Mouse (Mus musculus): Measurements from ENCODE around the gene Pde4b. TPM values are rescaled to one million over a fixed set of nuclear protein-coding genes. Genes with fewer than 3 reads are reported as not detected.

The Pde4b gene
- total and polyA plus RNA-seq, 2 experiments = 8.0 to 10.7 TPM

DNA sequence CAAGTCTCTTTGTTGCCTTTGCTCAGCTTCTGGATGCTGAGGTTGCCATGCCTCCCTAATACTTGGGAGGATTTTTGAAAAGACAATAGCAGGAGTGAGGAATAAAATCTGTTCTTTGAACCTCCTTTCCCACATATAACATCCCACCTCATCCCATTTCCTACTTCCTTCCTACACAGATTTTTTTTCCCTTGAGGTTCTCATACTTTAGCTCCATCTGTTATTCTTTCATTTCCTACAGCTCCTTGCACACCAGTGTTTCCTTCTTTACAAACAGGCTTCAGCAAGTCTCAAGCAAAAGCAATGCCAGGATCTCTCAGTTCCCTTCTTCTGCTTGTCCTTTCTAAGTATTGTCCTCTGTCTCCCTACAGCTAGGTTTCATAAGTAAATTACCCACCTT, 71.8 kb downstream of the Pde4b start:
- DNase-seq (ENCODE audit: extremely low read depth, low read depth, low spot score) = no peak
- Histone ChIP-seq H3K27me3 (ENCODE audit: control insufficient read depth, insufficient read depth, low read length) (no peaks in the 10 kb centered on the region), H3K4me1 (ENCODE audit: control insufficient read depth, insufficient read depth, low read length) (no peaks in the 10 kb centered on the region), H3K9ac (ENCODE audit: low read depth, low read length) (no peak overlapping the region), H3K4me3 (ENCODE audit: insufficient read depth, low read depth, low read length) (no peak overlapping the region), H3K79me2 (ENCODE audit: control insufficient read depth, insufficient read depth, low read length) (no peaks in the 10 kb centered on the region), H3K36me3 (ENCODE audit: control insufficient read depth, insufficient read depth, low read length) (no peaks in the 10 kb centered on the region), H3K27ac (replicated peaks; ENCODE audit: insufficient read depth, low read depth, low read length) (no peak overlapping the region)
- TF ChIP-seq POLR2A (IDR thresholded peaks at IDR 0.05; ENCODE audit: extremely low read depth, insufficient read depth, low read length) = no peak
- TF ChIP-seq CTCF (IDR thresholded peaks at IDR 0.05; ENCODE audit: low read depth, low read length) = no peak

DNA sequence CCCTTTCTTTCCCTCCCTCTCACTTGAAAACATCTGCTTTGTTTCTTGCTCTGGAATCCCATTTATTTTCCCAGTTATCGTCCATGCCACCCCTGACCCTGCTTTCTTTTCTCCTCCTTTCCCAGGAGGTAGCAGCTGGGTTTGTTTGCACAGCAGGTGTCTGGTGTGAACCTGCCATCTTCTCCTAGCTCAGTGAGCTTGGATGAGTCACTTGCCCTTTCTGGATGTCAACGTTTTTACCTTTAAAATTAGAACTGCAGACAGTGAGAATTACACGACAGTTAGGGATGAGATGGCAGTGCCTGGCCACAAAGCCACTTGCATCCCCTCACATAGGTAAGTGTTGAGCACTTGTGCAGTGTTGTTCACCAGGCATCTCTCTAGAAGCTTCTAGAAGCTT, 84.3 kb downstream of the Pde4b start:
- Histone ChIP-seq H3K4me3 (ENCODE audit: insufficient read depth, low read depth, low read length) (no peak overlapping the region), H3K36me3 (ENCODE audit: control insufficient read depth, insufficient read depth, low read length) (no peaks in the 10 kb centered on the region), H3K79me2 (ENCODE audit: control insufficient read depth, insufficient read depth, low read length) (no peaks in the 10 kb centered on the region), H3K4me1 (ENCODE audit: control insufficient read depth, insufficient read depth, low read length) (no peaks in the 10 kb centered on the region), H3K9ac (ENCODE audit: low read depth, low read length) (no peak overlapping the region), H3K27ac (replicated peaks; ENCODE audit: insufficient read depth, low read depth, low read length) (no peak overlapping the region), H3K27me3 (ENCODE audit: control insufficient read depth, insufficient read depth, low read length) (no peaks in the 10 kb centered on the region)
- no peak for DNase-seq (ENCODE audit: extremely low read depth, low read depth, low spot score)
- 53% methylated on average over 3 of the region's 3 CpGs for WGBS
- TF ChIP-seq POLR2A (IDR thresholded peaks at IDR 0.05; ENCODE audit: extremely low read depth, insufficient read depth, low read length) = no peak
- no peak for TF ChIP-seq CTCF (IDR thresholded peaks at IDR 0.05; ENCODE audit: low read depth, low read length)

DNA sequence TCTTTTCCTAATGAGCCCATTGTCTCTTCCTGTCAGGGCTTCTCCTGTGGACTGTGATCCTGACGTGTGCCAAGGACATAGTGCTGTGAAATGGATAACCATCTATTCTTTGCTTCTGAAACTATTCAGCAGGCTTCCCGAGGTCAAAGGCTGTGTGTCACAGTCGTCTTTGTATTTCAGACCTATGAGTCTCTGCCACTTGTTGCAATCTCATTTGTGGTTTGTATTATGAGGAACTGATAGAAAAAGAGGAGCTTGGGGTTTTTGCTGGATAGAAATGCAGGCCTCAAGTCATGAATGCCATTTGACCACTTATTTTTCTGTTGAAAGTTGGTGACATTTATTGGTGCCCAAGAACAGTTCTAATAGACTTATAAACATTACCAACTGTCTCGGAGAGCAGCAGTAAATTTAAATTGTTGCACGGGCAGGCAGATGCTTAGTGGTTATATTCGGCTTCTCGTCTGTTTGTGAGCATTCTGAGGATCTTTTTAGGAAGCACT, 85.4 kb downstream of the Pde4b start:
- H3K4me3 ChIP-seq (ENCODE audit: insufficient read depth, low read depth, low read length) = no peak overlapping the region
- no peak overlapping the region for H3K27ac ChIP-seq (replicated peaks; ENCODE audit: insufficient read depth, low read depth, low read length)
- H3K79me2 ChIP-seq (ENCODE audit: control insufficient read depth, insufficient read depth, low read length) = no peaks in the 10 kb centered on the region
- WGBS = 71% methylated on average over 7 of the region's 7 CpGs
- no peaks in the 10 kb centered on the region for H3K36me3 ChIP-seq (ENCODE audit: control insufficient read depth, insufficient read depth, low read length)
- no peak for DNase-seq (ENCODE audit: extremely low read depth, low read depth, low spot score)
- no peaks in the 10 kb centered on the region for H3K27me3 ChIP-seq (ENCODE audit: control insufficient read depth, insufficient read depth, low read length)
- TF ChIP-seq CTCF (IDR thresholded peaks at IDR 0.05; ENCODE audit: low read depth, low read length) = no peak
- TF ChIP-seq POLR2A (IDR thresholded peaks at IDR 0.05; ENCODE audit: extremely low read depth, insufficient read depth, low read length) = no peak
- no peak overlapping the region for H3K9ac ChIP-seq (ENCODE audit: low read depth, low read length)
- H3K4me1 ChIP-seq (ENCODE audit: control insufficient read depth, insufficient read depth, low read length) = no peaks in the 10 kb centered on the region

DNA sequence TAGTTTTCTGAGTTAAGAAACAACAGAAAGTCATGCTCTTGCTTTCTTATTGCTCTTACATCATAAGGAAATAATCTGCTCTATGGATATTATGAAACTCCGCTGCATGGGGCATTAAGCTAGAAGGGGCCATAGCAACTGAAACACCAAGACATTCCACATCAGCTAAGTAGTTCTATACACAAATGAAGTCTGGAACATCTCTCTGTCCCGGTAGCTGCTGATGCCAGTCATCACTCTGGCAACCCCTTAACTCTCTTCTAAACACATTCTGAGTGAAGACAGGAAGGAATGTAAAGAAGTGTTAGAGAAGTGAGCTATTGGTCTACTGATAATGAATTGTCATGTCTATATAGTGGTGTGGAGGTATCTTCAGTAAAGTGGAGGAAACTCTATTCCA, 88.6 kb downstream of the Pde4b start:
- 90% methylated on average over 2 of the region's 2 CpGs for WGBS
- no peak overlapping the region for H3K9ac ChIP-seq (ENCODE audit: low read depth, low read length)
- no peaks in the 10 kb centered on the region for H3K27me3 ChIP-seq (ENCODE audit: control insufficient read depth, insufficient read depth, low read length)
- no peak overlapping the region for H3K27ac ChIP-seq (replicated peaks; ENCODE audit: insufficient read depth, low read depth, low read length)
- H3K36me3 ChIP-seq (ENCODE audit: control insufficient read depth, insufficient read depth, low read length) = no peaks in the 10 kb centered on the region
- no peaks in the 10 kb centered on the region for H3K79me2 ChIP-seq (ENCODE audit: control insufficient read depth, insufficient read depth, low read length)
- H3K4me1 ChIP-seq (ENCODE audit: control insufficient read depth, insufficient read depth, low read length) = no peaks in the 10 kb centered on the region
- no peak overlapping the region for H3K4me3 ChIP-seq (ENCODE audit: insufficient read depth, low read depth, low read length)
- no peak for DNase-seq (ENCODE audit: extremely low read depth, low read depth, low spot score)
- TF ChIP-seq CTCF (IDR thresholded peaks at IDR 0.05; ENCODE audit: low read depth, low read length) (no peak), POLR2A (IDR thresholded peaks at IDR 0.05; ENCODE audit: extremely low read depth, insufficient read depth, low read length) (no peak)

DNA sequence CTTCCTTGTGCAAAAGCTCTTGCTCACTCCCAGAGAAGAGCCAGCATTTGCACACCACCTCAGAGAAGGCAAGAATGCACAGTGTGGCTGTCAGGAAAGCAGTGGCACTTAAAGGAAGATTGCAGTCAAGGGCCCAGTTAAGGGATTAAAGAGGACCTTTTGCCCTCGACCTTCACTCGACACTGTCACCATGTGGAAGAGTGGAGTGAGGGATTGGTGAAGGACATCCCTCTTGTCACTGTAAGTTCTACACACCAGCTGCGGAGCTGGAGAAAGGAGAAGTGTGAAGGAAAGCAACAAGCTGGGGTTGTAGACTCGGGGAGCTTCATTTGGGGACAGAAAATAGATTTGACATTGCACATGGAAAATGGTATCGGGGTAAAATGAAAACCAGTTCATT, 89.9 kb downstream of the Pde4b start:
- WGBS = 77% methylated on average over 5 of the region's 5 CpGs
- Histone ChIP-seq H3K4me1 (ENCODE audit: control insufficient read depth, insufficient read depth, low read length) (no peaks in the 10 kb centered on the region), H3K27me3 (ENCODE audit: control insufficient read depth, insufficient read depth, low read length) (no peaks in the 10 kb centered on the region), H3K9ac (ENCODE audit: low read depth, low read length) (no peak overlapping the region), H3K27ac (replicated peaks; ENCODE audit: insufficient read depth, low read depth, low read length) (no peak overlapping the region), H3K36me3 (ENCODE audit: control insufficient read depth, insufficient read depth, low read length) (no peaks in the 10 kb centered on the region), H3K79me2 (ENCODE audit: control insufficient read depth, insufficient read depth, low read length) (no peaks in the 10 kb centered on the region), H3K4me3 (ENCODE audit: insufficient read depth, low read depth, low read length) (no peak overlapping the region)
- TF ChIP-seq CTCF (IDR thresholded peaks at IDR 0.05; ENCODE audit: low read depth, low read length) = no peak
- no peak for TF ChIP-seq POLR2A (IDR thresholded peaks at IDR 0.05; ENCODE audit: extremely low read depth, insufficient read depth, low read length)
- DNase-seq (ENCODE audit: extremely low read depth, low read depth, low spot score) = no peak

DNA sequence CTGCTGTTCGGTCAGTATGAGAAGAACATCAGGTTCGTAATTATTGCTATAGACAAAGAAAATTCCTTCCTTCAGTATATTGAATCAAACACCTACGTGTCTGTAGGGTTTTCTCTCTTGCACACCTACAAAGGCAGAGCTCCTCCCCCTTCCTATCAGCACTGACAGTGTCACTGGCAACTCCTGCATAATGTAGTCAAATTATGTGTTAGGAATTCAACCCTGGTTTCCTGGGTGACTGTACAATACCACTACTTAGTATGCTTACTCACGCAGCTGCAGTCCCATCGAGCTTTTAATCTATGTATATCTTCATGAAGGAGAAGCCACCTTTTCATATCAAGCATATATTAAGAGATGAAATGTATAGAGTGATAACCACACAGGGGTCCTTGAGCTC, 99.5 kb downstream of the Pde4b start:
- WGBS = 86% methylated on average over 5 of the region's 5 CpGs
- TF ChIP-seq CTCF (IDR thresholded peaks at IDR 0.05; ENCODE audit: low read depth, low read length) (no peak), POLR2A (IDR thresholded peaks at IDR 0.05; ENCODE audit: extremely low read depth, insufficient read depth, low read length) (no peak)

More for the DNA sequence above, 99.5 kb downstream of the Pde4b start:
- H3K27ac ChIP-seq (replicated peaks; ENCODE audit: insufficient read depth, low read depth, low read length) = no peak overlapping the region
- H3K79me2 ChIP-seq (ENCODE audit: control insufficient read depth, insufficient read depth, low read length) = no peaks in the 10 kb centered on the region
- DNase-seq (ENCODE audit: extremely low read depth, low read depth, low spot score) = no peak
- H3K36me3 ChIP-seq (ENCODE audit: control insufficient read depth, insufficient read depth, low read length) = no peaks in the 10 kb centered on the region
- H3K27me3 ChIP-seq (ENCODE audit: control insufficient read depth, insufficient read depth, low read length) = no peaks in the 10 kb centered on the region
- no peak overlapping the region for H3K9ac ChIP-seq (ENCODE audit: low read depth, low read length)
- H3K4me1 ChIP-seq (ENCODE audit: control insufficient read depth, insufficient read depth, low read length) = no peaks in the 10 kb centered on the region
- H3K4me3 ChIP-seq (ENCODE audit: insufficient read depth, low read depth, low read length) = no peak overlapping the region
